Mouse (Mus musculus) intestine, postnatal 0 days (tissue): ENCODE results near the gene Aadat. TPM values are rescaled to one million over a fixed set of nuclear protein-coding genes. Genes with fewer than 3 reads are reported as not detected.

Experiments
- ATAC-seq: fragments of 200-750 bp; cut with Nextera tagmentation; 2 replicates; pipeline ENCODE4 v1.8.0; 2017; ENCODE audit warnings: mild to moderate bottlenecking, moderate TSS enrichment, moderate library complexity
- H3K27ac ChIP-seq: fragments of 300-500 bp; sonication (generic); 2 replicates; pipeline ENCODE4 v1.5.1; 2014; ENCODE audit warnings: mild to moderate bottlenecking, low read depth, low read length, moderate library complexity
- H3K27me3 ChIP-seq: fragments of 300-500 bp; sonication (generic); replicated peaks from 2 replicates; pipeline ENCODE4 v1.6.1; 2014; ENCODE audit warnings: low read length, mixed read lengths; ENCODE audit not compliant: control insufficient read depth, insufficient read depth
- H3K36me3 ChIP-seq: fragments of 300-500 bp; sonication (generic); 2 replicates; pipeline ENCODE4 v1.6.1; 2014; ENCODE audit warnings: mild to moderate bottlenecking, moderate library complexity; ENCODE audit not compliant: control insufficient read depth, insufficient read depth
- H3K4me1 ChIP-seq: fragments of 300-500 bp; sonication (generic); replicated peaks from 2 replicates; pipeline ENCODE4 v1.6.1; 2014; ENCODE audit warnings: antibody characterized with exemption, low read length, mixed read lengths; ENCODE audit not compliant: control insufficient read depth, insufficient read depth
- H3K4me2 ChIP-seq: fragments of 300-500 bp; sonication (generic); replicated peaks from 2 replicates; pipeline ENCODE4 v1.6.1; 2014; ENCODE audit warnings: low read depth, mild to moderate bottlenecking, moderate library complexity
- H3K4me3 ChIP-seq: fragments of 300-500 bp; sonication (generic); 2 replicates; pipeline ENCODE4 v1.5.1; 2014; ENCODE audit warnings: low read depth, low read length
- H3K9ac ChIP-seq: fragments of 300-500 bp; sonication (generic); 2 replicates; pipeline ENCODE4 v1.6.1; 2014; ENCODE audit warnings: mild to moderate bottlenecking, low read depth, low read length
- H3K9me3 ChIP-seq: fragments of 300-500 bp; sonication (generic); 2 replicates; pipeline ENCODE4 v1.6.1; 2016; ENCODE audit warnings: mixed run types; ENCODE audit not compliant: control insufficient read depth
- CTCF ChIP-seq: sonication (generic); IDR thresholded peaks from 2 replicates; pipeline ENCODE4 v1.5.1; 2016; ENCODE audit warnings: low read depth, mild to moderate bottlenecking, control low read depth, antibody characterized with exemption, moderate library complexity
- WGBS: fragments of 180-500 bp; shearing (Covaris S2); extraction: QIAGEN DNeasy Blood & Tissue Kit; methylation state at CpG from one replicate; pipeline ENCODE4 v1.1.7; 2014; 5-methylcytosine and 5-hydroxymethylcytosine counted together
- polyA plus RNA-seq: library from polyadenylated mRNA; unstranded; fragments of >200 nt; fragmentation: Nextera tagmentation; extraction: Ambion mirVana; gene quantifications from 2 replicates; pipeline ENCODE4 v1.2.1, GENCODE M21; 2015

The Aadat gene
- polyA plus RNA-seq, 1 experiment from 2014 or later, result not detected

DNA sequence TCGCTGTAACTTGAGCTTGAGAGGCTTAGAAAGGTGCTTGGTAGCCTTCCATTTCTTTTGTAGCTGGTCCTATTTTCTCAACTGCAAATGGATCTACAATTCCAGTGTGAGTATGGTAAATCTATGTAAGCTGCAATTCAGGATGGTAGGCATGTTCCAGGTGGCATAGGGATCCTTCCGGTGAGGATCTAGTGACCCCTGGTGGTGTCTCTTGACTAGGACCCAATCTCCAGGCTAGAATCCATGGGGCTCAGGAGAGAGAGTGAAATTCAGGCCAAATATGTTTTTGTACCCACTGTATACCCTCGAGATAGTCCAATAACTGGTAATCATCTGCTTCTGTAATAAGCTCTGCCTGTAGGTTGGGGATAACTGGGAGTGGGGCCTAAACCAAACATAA, 89.0 kb downstream of the Aadat start:
- no peak overlapping the region for H3K9ac ChIP-seq
- WGBS, result 70% methylated on average over 3 of the region's 3 CpGs
- no peaks in the 10 kb centered on the region for H3K27me3 ChIP-seq
- H3K4me1 ChIP-seq, result no peaks in the 10 kb centered on the region
- no peak overlapping the region for H3K27ac ChIP-seq
- no peaks in the 10 kb centered on the region for H3K36me3 ChIP-seq
- H3K4me3 ChIP-seq, result no peak overlapping the region
- H3K9me3 ChIP-seq, result no peaks in the 10 kb centered on the region
- ATAC-seq, result no peak
- H3K4me2 ChIP-seq, result no peak overlapping the region
- TF ChIP-seq CTCF, result peak; percentile 62

Other genes starting within 250 kb of the Aadat start
- not detected in 2 replicates for gene Gm10283, start 2.7 kb upstream of the Aadat start, polyA plus RNA-seq
- gene Mfap3l, start 126.9 kb downstream of the Aadat start, polyA plus RNA-seq, result 0.99 and 1.1 TPM in 2 replicates